Mouse (Mus musculus) liver, embryonic 14.5 days (tissue): ENCODE measurements at regions not wholly inside any gene's neighbourhood (a gene's known extent, or its start where the extent isn't known, plus 50 kb on each side); places are given as distances from the start of the nearest gene placed in this dataset.

ENCODE experiments used
- CTCF ChIP-seq: IDR thresholded peaks from 2 replicates; pipeline ENCODE4 v1.5.1; 2016; ENCODE audit warnings: antibody characterized with exemption, low read depth, control low read depth
- EP300 ChIP-seq: IDR thresholded peaks from 2 replicates; pipeline ENCODE4 v1.6.1; 2016; ENCODE audit warnings: antibody characterized with exemption, low read depth

DNA sequence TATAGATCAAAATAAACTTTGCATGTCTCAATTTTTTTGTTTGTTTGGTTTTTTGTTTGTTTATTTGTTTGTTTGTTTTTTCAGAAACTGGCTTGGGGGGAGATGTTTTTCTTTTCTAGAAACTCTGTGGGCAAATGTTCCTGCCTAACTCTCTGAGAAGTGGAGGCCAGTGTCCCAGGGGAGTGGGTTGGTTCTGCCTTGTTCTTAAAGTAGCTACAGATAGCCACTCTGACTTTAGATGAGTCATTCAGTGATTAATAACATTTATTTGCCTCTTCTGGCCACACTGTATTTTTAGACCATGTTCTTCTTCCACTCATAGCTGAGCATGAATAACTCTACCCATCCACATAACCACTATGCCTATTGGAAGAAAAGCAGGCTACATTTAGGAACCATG lies 405.6 kb upstream of the Adamts16 start:
- TF ChIP-seq CTCF = no peak
- TF ChIP-seq EP300 = no peak
